Mouse (Mus musculus) MEL (cell line): ENCODE results near the gene Cenpl.

Source experiments
- CTCF ChIP-seq, 3 experiments: IDR thresholded peaks in 2 of 3; conservative IDR thresholded peaks in 1 of 3; 2 replicates each; pipeline ENCODE4 v1.5.1; 2011 to 2012; ENCODE audit warnings: low read length in 3 of 3, low read depth in 2 of 3, mild to moderate bottlenecking in 2 of 3, improper control_type of control experiment in 1 of 3, inconsistent platforms in 1 of 3, mixed read lengths in 1 of 3, moderate library complexity in 1 of 3; ENCODE audit not compliant: control insufficient read depth in 1 of 3, insufficient read depth in 1 of 3, poor library complexity in 1 of 3, severe bottlenecking in 1 of 3
- EP300 ChIP-seq, 2 experiments: IDR thresholded peaks; 2 replicates each; pipeline ENCODE4 v1.6.1; 2011; ENCODE audit warnings: improper control_type of control experiment in 2 of 2, low read length in 2 of 2, low read depth in 1 of 2, mild to moderate bottlenecking in 1 of 2
- ETS1 ChIP-seq: IDR thresholded peaks from 2 replicates; pipeline ENCODE4 v1.6.1; 2012; ENCODE audit warnings: low read depth, mild to moderate bottlenecking, inconsistent platforms, low read length, improper control_type of control experiment, moderate library complexity
- HCFC1 ChIP-seq: IDR thresholded peaks from 2 replicates; pipeline ENCODE4 v1.6.1; 2012; ENCODE audit warnings: low read depth, mild to moderate bottlenecking, inconsistent platforms, low read length, improper control_type of control experiment, moderate library complexity
- KAT2A ChIP-seq: conservative IDR thresholded peaks from 2 replicates; pipeline ENCODE4 v1.6.1; 2012; ENCODE audit warnings: low read depth, low read length, improper control_type of control experiment, inconsistent platforms
- MAZ ChIP-seq: IDR thresholded peaks from 2 replicates; pipeline ENCODE4 v1.6.1; 2012; ENCODE audit warnings: low read depth, mild to moderate bottlenecking, inconsistent platforms, low read length, improper control_type of control experiment
- POLR2A ChIP-seq, 2 experiments: IDR thresholded peaks; 2 replicates each; pipeline ENCODE4 v1.6.1; 2011 to 2012; ENCODE audit warnings: low read length in 2 of 2, mild to moderate bottlenecking in 2 of 2, control low read depth in 1 of 2, improper control_type of control experiment in 1 of 2, low read depth in 1 of 2, moderate library complexity in 1 of 2; ENCODE audit not compliant: control insufficient read depth in 1 of 2, insufficient read depth in 1 of 2, poor library complexity in 1 of 2
- TAL1 ChIP-seq: IDR thresholded peaks from 2 replicates; pipeline ENCODE4 v1.6.1; 2012; ENCODE audit warnings: mild to moderate bottlenecking, inconsistent platforms, low read length, moderate library complexity, mixed read lengths
- USF1 ChIP-seq: IDR thresholded peaks from 2 replicates; pipeline ENCODE4 v1.6.1; 2014; ENCODE audit warnings: low read depth, mild to moderate bottlenecking, inconsistent platforms, low read length, improper control_type of control experiment, moderate library complexity
- ZC3H11A ChIP-seq: IDR thresholded peaks from 2 replicates; pipeline ENCODE4 v1.6.1; 2012; ENCODE audit warnings: low read depth, mild to moderate bottlenecking, inconsistent platforms, low read length, improper control_type of control experiment

- TF ChIP-seq POLR2A (IDR thresholded peaks at IDR 0.05; ENCODE audit: control insufficient read depth in 1 of 2, insufficient read depth in 1 of 2, low read depth in 1 of 2, low read length in 2 of 2, poor library complexity in 1 of 2) (peak; percentile 75 to 97; a peak in 3 of 4 replicates), USF1 (peak; percentile 60; the same call in 1 of the 2 replicates), EP300 (IDR thresholded peaks at IDR 0.05; ENCODE audit: low read depth in 1 of 2, low read length in 2 of 2) (peak in 1 of 2 experiments; percentile 42; a peak in 1 of 4 replicates), CTCF (IDR thresholded peaks at IDR 0.05 in 2 of 3, conservative IDR thresholded peaks at IDR 0.05 in 1 of 3; ENCODE audit: control insufficient read depth in 1 of 3, insufficient read depth in 1 of 3, low read depth in 2 of 3, low read length in 3 of 3, poor library complexity in 1 of 3, severe bottlenecking in 1 of 3) (0 out of 6 replicates have a peak, but pooled peaks of 1 of the 3 experiments have one; percentile 2), HCFC1 (peak; percentile 98), ZC3H11A (no peak), TAL1 (no peak), ETS1 (peak; percentile 60; the same call in 1 of the 2 replicates), MAZ (peak; percentile 88; the same call in 1 of the 2 replicates), KAT2A (peak; percentile 78)
Measured at GRCm38 (mm10) chr1:161130726-161131664, 60.5 kb downstream of the Cenpl start, which contains the start of gene Klhl20.
